Mouse (Mus musculus): ENCODE measurements around the gene 1110032A03Rik. TPM values are rescaled to one million over a fixed set of nuclear protein-coding genes. Genes with fewer than 3 reads are reported as not detected.

Gene 1110032A03Rik
- total RNA-seq, 4 experiments from 2014 or later, result 32.3 to 39.7 (median 34.1) TPM

GRCm38 (mm10) chr9:50774026-50774462 lies 1.3 kb downstream of the 1110032A03Rik start:
- no peak for DNase-seq (ENCODE audit: low spot score in 2 of 2)

- no peak for DNase-seq (ENCODE audit: low spot score in 2 of 2)
These were observed 5.3 kb downstream of the 1110032A03Rik start for GRCm38 (mm10) chr9:50770011-50770410.

- peak; percentile 96 to 98 for DNase-seq (ENCODE audit: low spot score in 2 of 2)
These were observed 7.0 kb downstream of the 1110032A03Rik start, which contains the start of gene Fdxacb1 for GRCm38 (mm10) chr9:50768107-50769002. Gene Fdxacb1, plus strand, starts transcription at chr9:50768236.

GRCm38 (mm10) chr9:50767531-50768106 lies 7.7 kb downstream of the 1110032A03Rik start:
- DNase-seq (ENCODE audit: low spot score in 2 of 2), result no peak

- no peak for DNase-seq (ENCODE audit: low spot score in 2 of 2)
These were observed 12.0 kb downstream of the 1110032A03Rik start for GRCm38 (mm10) chr9:50763331-50763730.

GRCm38 (mm10) chr9:50761520-50762243 lies 13.6 kb downstream of the 1110032A03Rik start:
- no peak for DNase-seq (ENCODE audit: low spot score in 2 of 2)

GRCm38 (mm10) chr9:50756711-50757110 lies 18.6 kb downstream of the 1110032A03Rik start:
- DNase-seq (ENCODE audit: low spot score in 2 of 2), result no peak

- no peak for DNase-seq (ENCODE audit: low spot score in 2 of 2)
These were observed 21.4 kb downstream of the 1110032A03Rik start for GRCm38 (mm10) chr9:50753947-50754346.

- peak in 1 of 2 experiments; percentile 77 for DNase-seq (ENCODE audit: low spot score in 2 of 2)
These were observed 22.3 kb downstream of the 1110032A03Rik start for GRCm38 (mm10) chr9:50752784-50753615.

GRCm38 (mm10) chr9:50752054-50752602 lies 23.2 kb downstream of the 1110032A03Rik start, which contains the start of gene Hspb2:
Gene Hspb2, minus strand, starts transcription at chr9:50752354.
- DNase-seq (ENCODE audit: low spot score in 2 of 2), result no peak

GRCm38 (mm10) chr9:50751323-50751722 lies 24.0 kb downstream of the 1110032A03Rik start, which contains the start of gene Cryab:
Gene Cryab, plus strand, starts transcription at chr9:50751325.
- no peak for DNase-seq (ENCODE audit: low spot score in 2 of 2)

GRCm38 (mm10) chr9:50750706-50751105 lies 24.6 kb downstream of the 1110032A03Rik start:
- no peak for DNase-seq (ENCODE audit: low spot score in 2 of 2)

GRCm38 (mm10) chr9:50746214-50746677 lies 29.1 kb downstream of the 1110032A03Rik start, which contains the start of gene 2310030G06Rik:
Gene 2310030G06Rik, minus strand, starts transcription at chr9:50746536.
- DNase-seq (ENCODE audit: low spot score in 2 of 2), result no peak

- DNase-seq (ENCODE audit: low spot score in 2 of 2), result no peak
These were observed 29.5 kb downstream of the 1110032A03Rik start for GRCm38 (mm10) chr9:50745806-50746205.

GRCm38 (mm10) chr9:50742744-50743143 lies 32.6 kb downstream of the 1110032A03Rik start:
- DNase-seq (ENCODE audit: low spot score in 2 of 2), result no peak

- DNase-seq (ENCODE audit: low spot score in 2 of 2), result no peak
These were observed 33.1 kb downstream of the 1110032A03Rik start for GRCm38 (mm10) chr9:50742261-50742660.

GRCm38 (mm10) chr9:50740867-50741784 lies 34.2 kb downstream of the 1110032A03Rik start:
- no peak for DNase-seq (ENCODE audit: low spot score in 2 of 2)

- peak; percentile 80 to 84 for DNase-seq (ENCODE audit: low spot score in 2 of 2)
These were observed 36.1 kb downstream of the 1110032A03Rik start, which contains the start of gene Dixdc1 for GRCm38 (mm10) chr9:50738914-50739870. Gene Dixdc1, minus strand, starts transcription at chr9:50739517.

Measured in left cerebral cortex, adult 8-10 months (tissue).